Mouse (Mus musculus): ENCODE measurements around the gene Gk2.

Gk2 gene

DNA sequence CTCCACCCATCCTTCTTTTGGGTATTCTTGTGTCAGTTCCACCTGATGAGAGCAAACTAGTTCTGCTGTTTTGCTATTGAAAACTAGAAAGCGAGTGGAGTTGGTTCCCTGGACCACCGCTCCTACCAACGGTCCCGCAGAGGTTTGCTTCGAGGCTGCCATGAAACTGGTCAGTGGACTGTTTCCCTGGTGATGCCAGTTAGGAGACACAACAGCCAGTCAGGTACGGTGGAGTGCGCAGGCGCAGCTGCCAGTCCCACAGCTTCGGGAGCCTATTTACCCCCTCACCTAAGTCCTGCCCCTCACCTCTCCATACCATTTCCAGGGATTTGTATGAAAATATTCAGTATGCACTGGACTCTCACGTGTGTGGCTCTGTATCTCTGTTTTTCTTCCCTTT, at the start of gene Gk2:
Gk2 (minus strand) TSS at position 206 of the 400 bp plus-strand sequence.
- DNase-seq, result no peak

GRCm38 (mm10) chr5:97498041-97498440, 41.2 kb upstream of the Gk2 start:
- no peak for DNase-seq

GRCm38 (mm10) chr5:97495488-97496092, 38.8 kb upstream of the Gk2 start:
- no peak for DNase-seq

- DNase-seq, result no peak
Observed at GRCm38 (mm10) chr5:97493421-97493820, 36.6 kb upstream of the Gk2 start.

GRCm38 (mm10) chr5:97486141-97486540, 29.3 kb upstream of the Gk2 start:
- DNase-seq, result no peak

DNA sequence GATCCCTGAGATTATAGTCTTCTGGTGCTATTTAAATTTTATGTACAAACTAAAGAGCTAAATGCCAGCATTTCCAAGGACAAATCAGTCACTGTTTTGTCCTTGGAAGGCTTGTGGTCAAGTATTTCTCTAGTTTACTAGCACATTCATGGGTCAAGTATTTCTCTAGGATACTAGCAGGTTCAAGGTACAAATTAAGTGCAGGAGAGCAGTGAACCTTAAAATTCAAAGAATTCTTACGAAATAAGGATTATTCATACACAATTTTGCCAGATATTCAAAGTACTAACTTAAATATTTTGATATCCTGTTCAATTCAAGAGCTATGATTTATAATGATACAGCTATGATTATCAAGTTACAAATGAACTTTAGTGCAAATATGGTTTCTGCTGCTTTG, 23.2 kb upstream of the Gk2 start:
- no peak for DNase-seq

DNA sequence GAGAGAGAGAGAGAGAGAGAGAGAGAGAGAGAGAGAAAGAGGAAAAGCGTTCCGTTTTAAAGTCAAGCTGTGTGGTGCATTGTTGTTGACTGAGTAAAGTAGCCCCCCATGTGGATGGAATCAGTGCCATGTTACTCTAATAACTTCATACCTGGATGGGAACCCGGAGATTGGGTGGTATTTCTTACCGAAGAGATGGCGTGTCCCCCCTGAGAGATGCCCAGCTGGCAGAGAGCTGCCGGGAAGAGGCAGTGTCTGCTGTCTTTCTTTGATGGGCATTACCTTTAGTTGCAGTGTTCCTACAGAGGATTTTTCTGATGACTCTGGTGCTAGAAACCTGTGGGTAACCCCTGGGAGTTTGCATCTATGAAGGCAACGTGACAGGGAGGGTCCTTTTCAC, 10.4 kb upstream of the Gk2 start:
- DNase-seq, result no peak

DNA sequence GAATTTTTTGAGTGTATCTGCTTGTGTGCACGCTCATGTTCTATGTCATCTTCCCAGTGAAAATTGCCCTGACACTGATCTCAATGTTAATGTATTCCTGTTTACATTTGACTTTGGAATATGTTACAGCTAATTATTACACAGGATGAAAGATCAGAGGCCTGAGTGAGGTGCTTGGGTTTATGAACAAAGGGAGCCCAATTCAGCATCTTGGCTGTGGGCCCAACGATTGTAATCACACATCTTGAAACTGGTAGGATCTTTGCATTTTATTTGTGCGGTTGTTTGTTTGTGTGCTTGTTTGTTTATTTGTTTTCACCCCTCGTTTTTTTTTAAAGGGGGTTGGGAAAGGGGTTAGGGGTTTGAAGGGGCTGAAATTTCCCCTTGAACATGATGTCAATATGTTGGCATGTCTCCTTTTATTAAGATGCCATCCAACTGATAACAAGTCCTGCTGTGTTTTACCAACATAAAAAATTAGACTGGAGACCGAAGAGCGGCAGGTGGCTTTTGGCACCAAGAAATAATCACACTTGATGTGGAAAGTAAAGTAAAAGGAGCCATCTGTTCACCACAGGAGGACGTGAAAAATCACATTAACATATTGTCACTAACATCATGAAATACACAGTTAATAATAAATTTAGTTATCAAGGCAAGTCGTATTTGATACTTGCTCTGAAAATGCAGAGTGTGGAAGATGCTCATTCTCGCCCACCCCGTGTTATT, 9.8 kb upstream of the Gk2 start:
- peak; percentile 6 for DNase-seq

GRCm38 (mm10) chr5:97465956-97466355, 9.1 kb upstream of the Gk2 start:
- DNase-seq, result no peak

DNA sequence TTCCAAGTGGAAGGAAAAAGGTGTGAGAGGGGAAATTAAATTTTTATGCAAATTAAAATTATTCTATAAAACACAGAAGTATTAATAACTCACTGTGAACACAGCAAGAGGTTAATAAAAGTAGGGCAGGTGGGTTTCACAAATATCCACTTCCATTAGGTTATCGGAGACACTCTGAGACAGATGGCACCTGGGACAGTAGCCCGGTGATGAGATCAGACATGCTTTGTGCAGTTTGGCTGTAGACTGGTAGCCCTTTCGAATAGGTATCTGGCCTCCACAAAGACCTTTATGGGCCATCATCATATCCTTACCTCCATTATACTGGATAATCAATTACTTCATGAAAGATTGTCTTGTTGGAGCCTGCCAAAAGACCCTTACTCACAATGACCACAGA, 6.0 kb upstream of the Gk2 start:
- DNase-seq, result no peak

- no peak for DNase-seq
Observed at GRCm38 (mm10) chr5:97451451-97451850, 5.4 kb downstream of the Gk2 start.

- DNase-seq, result no peak
Observed at GRCm38 (mm10) chr5:97444191-97444590, 12.6 kb downstream of the Gk2 start.

GRCm38 (mm10) chr5:97432512-97432911, 24.3 kb downstream of the Gk2 start:
- DNase-seq, result no peak

DNA sequence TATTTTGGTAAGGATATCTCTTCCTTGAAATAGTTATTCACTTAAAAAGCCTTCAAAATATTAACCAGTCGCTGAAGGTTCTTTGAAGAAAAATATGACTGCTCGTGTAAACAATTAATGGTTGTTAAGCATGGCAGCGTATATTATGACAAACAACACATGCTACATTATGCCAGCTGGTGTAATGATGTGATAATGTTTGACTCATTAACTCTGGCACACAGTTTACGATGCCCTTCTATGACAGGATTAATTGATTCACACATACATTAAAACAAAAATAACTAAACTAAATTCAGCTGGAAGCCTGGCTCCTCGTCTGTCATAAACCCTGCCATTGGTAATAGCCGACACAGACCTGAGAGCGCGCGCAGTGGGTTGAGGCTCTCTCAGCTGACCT, 26.8 kb downstream of the Gk2 start:
- no peak for DNase-seq

DNA sequence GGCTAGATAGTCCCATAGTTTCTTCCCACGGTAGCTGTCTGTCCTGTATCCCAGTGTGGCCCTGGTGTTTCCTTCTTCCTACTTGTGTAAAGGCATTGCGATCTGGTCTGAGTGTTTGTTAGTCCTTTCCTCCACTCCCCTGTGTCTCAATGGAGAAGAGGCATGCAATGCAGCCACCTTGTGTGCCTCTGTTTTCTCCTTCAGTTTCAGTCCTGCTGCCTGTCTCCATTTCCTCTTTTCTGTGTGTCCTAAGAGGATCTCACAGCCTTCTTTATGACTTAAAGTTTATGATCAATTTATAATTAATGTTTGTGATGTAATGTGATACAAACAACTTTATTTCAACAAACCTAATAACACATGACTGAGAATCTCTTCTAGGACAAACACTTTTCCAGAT, 35.2 kb downstream of the Gk2 start:
- DNase-seq, result no peak

DNA sequence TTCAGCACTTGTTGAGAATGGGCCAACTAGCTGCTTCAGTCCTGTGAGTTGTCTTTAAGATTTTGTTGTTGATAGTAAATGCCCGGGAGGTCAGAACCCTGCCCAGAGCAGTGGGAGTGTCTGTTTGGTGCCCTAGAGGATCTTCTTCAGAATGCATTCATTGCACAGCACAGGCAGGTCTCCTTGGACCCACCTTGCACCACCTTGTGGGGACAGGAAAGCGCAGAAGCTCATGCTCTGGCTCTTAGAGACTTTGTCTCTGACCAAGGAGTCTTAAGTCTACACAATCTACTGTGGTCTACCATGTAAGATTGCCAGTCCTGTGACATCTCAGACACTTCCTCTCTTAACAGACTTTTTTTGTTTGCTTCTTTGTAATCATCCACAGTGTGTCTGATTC, 39.6 kb downstream of the Gk2 start:
- DNase-seq, result no peak

- peak; percentile 38 for DNase-seq
Observed at GRCm38 (mm10) chr5:97415837-97416236, 41.0 kb downstream of the Gk2 start.

DNA sequence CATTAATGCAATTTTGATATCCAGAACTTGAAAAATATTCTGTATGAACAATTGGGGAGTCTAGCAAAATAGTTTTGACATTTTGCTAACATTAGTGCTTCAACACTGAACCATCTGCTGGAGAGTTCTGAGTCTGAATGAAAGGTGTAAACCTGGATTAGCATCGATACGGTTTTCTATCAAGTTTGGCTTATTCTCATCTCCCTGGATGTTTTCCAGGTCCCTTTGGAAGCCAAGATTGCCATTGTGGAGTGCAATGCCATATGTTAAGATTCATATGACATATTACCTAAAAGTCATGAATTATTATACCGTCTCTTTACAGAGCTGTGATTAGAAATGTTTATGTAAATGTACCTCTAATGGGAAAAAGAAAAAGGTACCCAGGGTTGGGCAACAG, 43.1 kb downstream of the Gk2 start:
- DNase-seq, result no peak

DNA sequence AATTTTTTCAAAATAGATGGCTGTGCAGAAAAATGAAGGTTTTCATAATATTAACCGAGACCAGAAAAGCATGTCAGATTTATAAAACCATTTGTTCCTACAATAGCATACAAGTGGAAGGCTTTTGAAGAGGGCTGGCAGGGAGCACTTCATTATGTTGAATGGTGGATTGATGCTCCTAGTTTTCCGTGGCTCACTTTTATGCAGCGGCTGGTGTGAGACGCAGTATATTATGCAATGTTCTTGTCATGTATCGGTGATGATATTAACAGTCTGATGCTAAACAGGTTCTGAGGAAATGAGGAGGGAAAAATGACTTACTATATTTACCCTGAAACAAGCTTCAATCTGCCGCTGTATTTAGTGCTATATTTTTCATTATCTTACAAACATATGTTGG, 46.6 kb downstream of the Gk2 start:
- DNase-seq, result no peak

- DNase-seq, result no peak
Observed at GRCm38 (mm10) chr5:97409234-97409704, 47.6 kb downstream of the Gk2 start.
